Comparison of ENCODE assay signal across 7 mouse cellular contexts in the genomic region with DNA sequence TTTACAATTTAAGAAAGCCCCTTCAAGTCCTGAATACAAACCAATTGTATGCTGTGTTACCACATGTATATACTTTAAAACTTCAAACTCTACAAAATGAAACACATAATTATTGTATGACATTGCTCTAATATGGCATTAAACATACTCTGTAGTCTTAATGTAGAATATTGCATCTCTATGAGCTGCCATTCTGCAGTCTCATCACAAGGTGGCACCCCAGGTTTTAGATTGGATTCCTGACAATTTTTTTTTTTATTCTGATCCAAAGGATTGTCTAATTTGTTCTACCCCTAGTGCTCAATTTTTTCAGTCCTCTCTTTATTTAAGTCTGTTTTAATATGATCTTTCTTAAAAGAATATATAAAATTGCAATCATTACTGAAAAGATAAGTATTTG. TPM values are rescaled to one million over a fixed set of nuclear protein-coding genes. Genes with fewer than 3 reads are reported as not detected.
DNase-seq lines count a peak whose midpoint lies in the region; TF ChIP-seq lines count a peak whose summit lies in the region.

No protein-coding gene starts in this region.

- H3K4me1 ChIP-seq in E14TG2a.4 (replicated peaks; ENCODE audit: low read depth, low read length), result peaks cover 71% of the 10 kb centered on the region

- no peak overlapping the region for H3K4me3 ChIP-seq in layer of hippocampus, adult 2 months
- no peak overlapping the region for H3K4me3 ChIP-seq in E14TG2a.4 (replicated peaks; ENCODE audit: low read length)

- H3K9me3 ChIP-seq in E14TG2a.4 (ENCODE audit: low read length), result no peaks in the 10 kb centered on the region

- H3K36me3 ChIP-seq in E14TG2a.4 (ENCODE audit: insufficient read depth, low read length), result peaks cover 15% of the 10 kb centered on the region

- no peak overlapping the region for H3K27ac ChIP-seq in layer of hippocampus, adult 2 months

- H3K27me3 ChIP-seq in E14TG2a.4 (ENCODE audit: insufficient read depth, low read length), result no peaks in the 10 kb centered on the region

- TF ChIP-seq CTCF in layer of hippocampus, adult 2 months (conservative IDR thresholded peaks at IDR 0.05), result peak; percentile 81
- peak; percentile 55 for TF ChIP-seq CTCF in E14TG2a.4 (conservative IDR thresholded peaks at IDR 0.05; ENCODE audit: low read length)

- no peak for DNase-seq in layer of hippocampus, adult 2 months (ENCODE audit: low spot score in 2 of 2)
- no peak for DNase-seq in layer of hippocampus, adult 9-10 months (ENCODE audit: low spot score)
- DNase-seq in R1 (ENCODE audit: low read depth, low spot score), result peak; percentile 48
- DNase-seq in mesoderm, embryonic 11.5 days (ENCODE audit: low read depth, low spot score), result peak; percentile 17
- DNase-seq in left cerebral cortex, postnatal 10 days (ENCODE audit: extremely low spot score in 1 of 2, low spot score in 2 of 2), result no peak
- no peak for DNase-seq in adrenal gland, adult 18-20 months (ENCODE audit: low spot score in 2 of 2)

- intact Hi-C loops in left cerebral cortex, postnatal 10 days (cut with DNase I), result loop anchor here (5.0 kb wide), 1 partner anchor 36 kb away; no protein-coding TSS in a partner anchor

RNA-seq across cellular contexts. Expression of a gene that starts 7.5 kb away (rescaled TPM):
- total RNA-seq in layer of hippocampus, adult 2 months (2021), result 10 to 100 TPM; 36.1 to 37.4 TPM
- total RNA-seq in left cerebral cortex, postnatal 10 days (2021), result 10 to 100 TPM; 34.6 to 37.8 TPM
- 10 to 100 TPM; 38.1 to 38.3 TPM for total RNA-seq in adrenal gland, adult 18-20 months (2021)

RNA-seq across cellular contexts. Expression of a gene that starts 24.0 kb away (rescaled TPM):
- 10 to 100 TPM; 42.8 to 45.9 TPM for total RNA-seq in layer of hippocampus, adult 2 months (2021)
- 10 to 100 TPM; 38.5 to 41.0 TPM for total RNA-seq in left cerebral cortex, postnatal 10 days (2021)
- 10 to 100 TPM; 68.9 to 71.0 TPM for total RNA-seq in adrenal gland, adult 18-20 months (2021)

RNA-seq across cellular contexts. Expression of a gene that starts 24.1 kb away (rescaled TPM):
- total RNA-seq in layer of hippocampus, adult 2 months (2021), result 100 to 1,000 TPM; 154 to 163 TPM
- 100 to 1,000 TPM in 1 of 2 experiments, 10 to 100 TPM in 1; 93.9 to 107 TPM for total RNA-seq in left cerebral cortex, postnatal 10 days (2021)
- total RNA-seq in adrenal gland, adult 18-20 months (2021), result 100 to 1,000 TPM; 137 to 168 TPM

RNA-seq across cellular contexts. Expression of a gene that starts 26.6 kb away (rescaled TPM):
- 100 to 1,000 TPM; 105 to 113 TPM for total RNA-seq in layer of hippocampus, adult 2 months (2021)
- 100 to 1,000 TPM; 110 to 114 TPM for total RNA-seq in left cerebral cortex, postnatal 10 days (2021)
- 100 to 1,000 TPM; 147 to 168 TPM for total RNA-seq in adrenal gland, adult 18-20 months (2021)

RNA-seq across cellular contexts. Expression of a gene that starts 33.6 kb away (rescaled TPM):
- total RNA-seq in layer of hippocampus, adult 2 months (2021), result 10 to 100 TPM; 61.9 to 76.6 TPM
- 10 to 100 TPM; 51.5 to 53.4 TPM for total RNA-seq in left cerebral cortex, postnatal 10 days (2021)
- 10 to 100 TPM; 38.5 to 41.8 TPM for total RNA-seq in adrenal gland, adult 18-20 months (2021)

Comparison
In these comparisons a context has a peak if more than half of its experiments do, and no peak if none do; other contexts are left out.
1. DNase-seq: peak in R1 (single experiment) and mesoderm, embryonic 11.5 days (single experiment); none in layer of hippocampus, adult 2 months (0 of 2), layer of hippocampus, adult 9-10 months (single experiment), left cerebral cortex, postnatal 10 days (0 of 2) and adrenal gland, adult 18-20 months (0 of 2).